Mouse (Mus musculus): ENCODE measurements around the gene Gm10799. TPM values are rescaled to one million over a fixed set of nuclear protein-coding genes. Genes with fewer than 3 reads are reported as not detected.
"Not testable (repeated sequence)": the region's sequence is repeated elsewhere in the genome, so short reads cannot be mapped to it uniquely, and the experiment has no call there.

Gene Gm10799
- not detected in 2 replicates for polyA plus RNA-seq (2014; fragmentation: Nextera tagmentation; extraction: Ambion mirVana)

- not testable (repeated sequence) for H3K9me3 ChIP-seq (ENCODE audit: control insufficient read depth, low read length); DNase-seq (ENCODE audit: low spot score); H3K4me3 ChIP-seq (ENCODE audit: low read depth, low read length); ATAC-seq (replicated peaks; ENCODE audit: low FRiP score); H3K36me3 ChIP-seq (ENCODE audit: control insufficient read depth, insufficient read depth, low read length); H3K27ac ChIP-seq (ENCODE audit: low read depth, low read length); H3K9ac ChIP-seq (ENCODE audit: low read depth, low read length); H3K4me2 ChIP-seq; H3K4me1 ChIP-seq (replicated peaks; ENCODE audit: control insufficient read depth, insufficient read depth, low read length); H3K27me3 ChIP-seq (replicated peaks; ENCODE audit: control insufficient read depth, insufficient read depth, low read length)
- WGBS: 62% methylated on average over 7 of the region's 7 CpGs
Measured at GRCm38 (mm10) chr2:104068450-104068849, at the start of gene Gm10799. Gene Gm10799 (minus strand): TSS chr2:104068550.

- not testable (repeated sequence) for H3K27ac ChIP-seq (ENCODE audit: low read depth, low read length); H3K36me3 ChIP-seq (ENCODE audit: control insufficient read depth, insufficient read depth, low read length); H3K4me2 ChIP-seq; DNase-seq (ENCODE audit: low spot score); H3K4me3 ChIP-seq (ENCODE audit: low read depth, low read length); ATAC-seq (replicated peaks; ENCODE audit: low FRiP score); H3K27me3 ChIP-seq (replicated peaks; ENCODE audit: control insufficient read depth, insufficient read depth, low read length); H3K9ac ChIP-seq (ENCODE audit: low read depth, low read length); H3K9me3 ChIP-seq (ENCODE audit: control insufficient read depth, low read length)
- peaks cover 20% of the 10 kb centered on the region for H3K4me1 ChIP-seq (replicated peaks; ENCODE audit: control insufficient read depth, insufficient read depth, low read length)
Measured at GRCm38 (mm10) chr2:104117173-104117572, 48.8 kb upstream of the Gm10799 start.

DNA sequence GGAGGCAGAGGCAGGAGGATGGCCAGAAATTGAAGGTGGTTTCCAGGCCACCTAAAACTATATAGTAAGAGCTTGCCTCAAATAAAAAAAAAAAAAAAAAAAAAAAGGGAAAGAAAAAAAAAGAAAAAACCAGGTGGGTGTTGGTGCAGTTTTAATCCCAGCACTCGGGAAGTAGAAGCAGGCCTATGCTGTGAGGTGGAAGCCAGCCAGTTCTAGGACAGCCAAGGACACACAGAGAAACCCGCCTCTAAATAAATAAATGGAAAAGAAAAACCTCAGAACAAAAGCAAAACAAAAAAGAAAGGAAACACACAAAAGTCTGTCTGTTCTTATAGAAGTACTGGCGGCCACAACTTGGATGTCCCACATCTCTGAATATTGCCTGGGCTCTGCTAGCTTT, 46.5 kb upstream of the Gm10799 start:
- no peak for ATAC-seq (replicated peaks; ENCODE audit: low FRiP score)
- no peak for DNase-seq (ENCODE audit: low spot score)
- 87% methylated on average over 3 of the region's 3 CpGs for WGBS

DNA sequence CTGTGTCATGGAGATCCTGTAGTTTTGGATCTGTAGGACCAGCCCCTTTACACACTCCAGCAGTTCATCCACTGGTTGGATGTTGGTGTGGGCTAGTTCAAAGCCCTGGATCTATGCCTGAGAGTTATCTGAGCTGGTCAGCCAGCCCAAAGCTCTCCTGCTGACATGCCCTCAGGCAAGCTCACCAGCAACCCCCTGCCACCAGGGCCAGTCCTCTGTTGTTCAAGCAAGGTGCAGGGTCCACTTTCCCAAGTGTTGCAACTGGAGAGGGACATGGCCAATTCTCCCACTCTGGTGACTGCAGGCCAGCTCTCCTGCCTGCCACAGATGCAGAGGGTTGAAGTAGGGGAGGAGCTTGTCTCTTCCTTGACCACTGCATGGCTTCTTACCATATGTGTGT, 45.2 kb upstream of the Gm10799 start:
- H3K9ac ChIP-seq (ENCODE audit: low read depth, low read length); H3K36me3 ChIP-seq (ENCODE audit: control insufficient read depth, insufficient read depth, low read length); H3K27ac ChIP-seq (ENCODE audit: low read depth, low read length); DNase-seq (ENCODE audit: low spot score); H3K4me2 ChIP-seq; H3K27me3 ChIP-seq (replicated peaks; ENCODE audit: control insufficient read depth, insufficient read depth, low read length); H3K4me3 ChIP-seq (ENCODE audit: low read depth, low read length); H3K9me3 ChIP-seq (ENCODE audit: control insufficient read depth, low read length): not testable (repeated sequence)
- ATAC-seq (replicated peaks; ENCODE audit: low FRiP score): peak; percentile 52
- peaks cover 11% of the 10 kb centered on the region for H3K4me1 ChIP-seq (replicated peaks; ENCODE audit: control insufficient read depth, insufficient read depth, low read length)

More for the DNA sequence above, 46.5 kb upstream of the Gm10799 start:
- Histone ChIP-seq H3K9me3 (ENCODE audit: control insufficient read depth, low read length) (no peaks in the 10 kb centered on the region), H3K27me3 (replicated peaks; ENCODE audit: control insufficient read depth, insufficient read depth, low read length) (no peaks in the 10 kb centered on the region), H3K4me2 (no peak overlapping the region), H3K4me3 (ENCODE audit: low read depth, low read length) (no peak overlapping the region), H3K27ac (ENCODE audit: low read depth, low read length) (no peak overlapping the region), H3K9ac (ENCODE audit: low read depth, low read length) (no peak overlapping the region), H3K4me1 (replicated peaks; ENCODE audit: control insufficient read depth, insufficient read depth, low read length) (peaks cover 3% of the 10 kb centered on the region), H3K36me3 (ENCODE audit: control insufficient read depth, insufficient read depth, low read length) (no peaks in the 10 kb centered on the region)

DNA sequence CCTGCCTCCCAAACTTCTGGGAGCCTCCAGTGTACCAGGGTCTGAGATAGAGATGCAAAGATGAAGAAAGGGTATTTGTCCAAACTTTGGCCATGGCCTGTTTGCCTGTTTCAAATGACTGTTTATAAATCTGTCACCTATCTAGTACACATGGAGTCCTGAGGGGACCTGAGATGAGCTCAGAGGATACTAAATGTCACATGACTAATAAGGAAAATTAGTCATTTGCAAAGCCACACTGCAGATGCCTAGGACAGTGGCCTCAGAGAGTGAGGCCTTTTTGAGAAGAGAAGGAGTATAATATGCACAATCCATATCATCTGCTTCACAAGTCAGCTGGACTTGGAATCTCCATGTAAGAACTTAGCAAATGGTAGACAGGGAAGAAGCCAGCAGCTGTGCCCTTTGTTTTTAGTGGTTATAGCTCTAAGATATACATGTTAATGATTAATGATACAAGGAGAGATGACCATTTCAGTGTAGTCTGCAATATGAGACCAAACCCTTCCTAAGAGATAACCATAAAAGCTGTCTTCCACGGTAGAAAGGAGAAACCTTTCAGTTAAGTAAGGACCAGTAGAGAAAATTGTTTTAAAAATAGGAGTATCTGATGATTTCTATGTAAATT, 42.9 kb upstream of the Gm10799 start:
- DNase-seq (ENCODE audit: low spot score); ATAC-seq (replicated peaks; ENCODE audit: low FRiP score); H3K4me2 ChIP-seq; H3K27ac ChIP-seq (ENCODE audit: low read depth, low read length); H3K9ac ChIP-seq (ENCODE audit: low read depth, low read length); H3K27me3 ChIP-seq (replicated peaks; ENCODE audit: control insufficient read depth, insufficient read depth, low read length); H3K36me3 ChIP-seq (ENCODE audit: control insufficient read depth, insufficient read depth, low read length); H3K4me3 ChIP-seq (ENCODE audit: low read depth, low read length); H3K9me3 ChIP-seq (ENCODE audit: control insufficient read depth, low read length): not testable (repeated sequence)
- WGBS: no CpG with 5 or more reads among the region's 1 CpGs
- H3K4me1 ChIP-seq (replicated peaks; ENCODE audit: control insufficient read depth, insufficient read depth, low read length): peaks cover 13% of the 10 kb centered on the region

DNA sequence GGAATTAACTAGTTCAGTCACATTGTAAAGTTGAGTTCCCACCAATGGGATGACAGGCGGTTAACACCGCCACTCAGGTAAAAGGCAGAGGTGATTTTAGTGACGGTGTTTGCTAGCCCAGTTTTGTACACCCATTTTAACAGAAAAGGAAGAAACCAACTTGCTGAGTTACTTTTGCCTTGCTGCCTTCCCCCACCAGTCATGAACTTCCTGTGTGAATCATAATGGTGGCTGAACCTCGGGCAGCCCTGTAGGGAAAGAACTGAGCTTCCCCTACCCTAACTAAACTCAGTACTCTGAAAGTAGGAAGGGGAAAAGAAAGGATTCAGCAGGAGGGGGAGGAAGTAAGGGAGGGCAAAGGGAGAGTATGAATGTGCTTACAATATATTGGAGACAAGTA, 41.7 kb upstream of the Gm10799 start:
- no peak for DNase-seq (ENCODE audit: low spot score)
- peaks cover 16% of the 10 kb centered on the region for H3K4me1 ChIP-seq (replicated peaks; ENCODE audit: control insufficient read depth, insufficient read depth, low read length)
- no peak overlapping the region for H3K4me3 ChIP-seq (ENCODE audit: low read depth, low read length)
- no peaks in the 10 kb centered on the region for H3K9me3 ChIP-seq (ENCODE audit: control insufficient read depth, low read length)
- no peaks in the 10 kb centered on the region for H3K36me3 ChIP-seq (ENCODE audit: control insufficient read depth, insufficient read depth, low read length)
- ATAC-seq (replicated peaks; ENCODE audit: low FRiP score): no peak
- no peak overlapping the region for H3K4me2 ChIP-seq
- H3K9ac ChIP-seq (ENCODE audit: low read depth, low read length): no peak overlapping the region
- peak overlapping the region; percentile 55 for H3K27ac ChIP-seq (ENCODE audit: low read depth, low read length)
- no peaks in the 10 kb centered on the region for H3K27me3 ChIP-seq (replicated peaks; ENCODE audit: control insufficient read depth, insufficient read depth, low read length)
- 71% methylated on average over 4 of the region's 4 CpGs for WGBS

DNA sequence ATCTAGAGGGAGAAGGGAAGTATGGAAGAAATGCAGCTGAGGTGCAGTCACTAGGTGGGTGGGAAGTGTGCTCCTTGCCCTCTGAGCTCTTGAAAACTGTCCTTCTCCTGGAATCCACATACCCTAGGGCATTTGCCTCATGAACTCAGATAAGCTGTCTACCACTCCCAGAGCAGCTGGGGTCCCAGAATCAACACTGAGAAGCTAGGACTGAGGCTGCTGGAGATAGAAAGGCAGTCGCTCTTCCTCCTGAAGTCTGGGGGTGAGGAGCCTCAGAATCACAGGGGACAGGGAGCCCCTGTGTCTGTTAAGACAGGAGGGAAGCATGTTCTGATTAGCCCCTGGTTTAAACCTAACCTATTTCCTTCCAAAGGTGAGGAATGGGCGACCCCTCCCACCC, 41.2 kb upstream of the Gm10799 start:
- 35% methylated on average over 2 of the region's 2 CpGs for WGBS
- Histone ChIP-seq H3K27me3 (replicated peaks; ENCODE audit: control insufficient read depth, insufficient read depth, low read length) (no peaks in the 10 kb centered on the region), H3K4me2 (no peak overlapping the region), H3K9ac (ENCODE audit: low read depth, low read length) (0 out of 2 replicates have a peak overlapping the region, but pooled peaks have one; percentile 39), H3K36me3 (ENCODE audit: control insufficient read depth, insufficient read depth, low read length) (no peaks in the 10 kb centered on the region), H3K4me3 (ENCODE audit: low read depth, low read length) (no peak overlapping the region), H3K27ac (ENCODE audit: low read depth, low read length) (peak overlapping the region; percentile 55), H3K9me3 (ENCODE audit: control insufficient read depth, low read length) (no peaks in the 10 kb centered on the region), H3K4me1 (replicated peaks; ENCODE audit: control insufficient read depth, insufficient read depth, low read length) (peaks cover 16% of the 10 kb centered on the region)
- peak; percentile 46; the same call in 1 of the 2 replicates for ATAC-seq (replicated peaks; ENCODE audit: low FRiP score)
- no peak for DNase-seq (ENCODE audit: low spot score)

- 80% methylated on average over 2 of the region's 2 CpGs for WGBS
- H3K27ac ChIP-seq (ENCODE audit: low read depth, low read length): peak overlapping the region; percentile 55; the same call in 1 of the 2 replicates
- H3K36me3 ChIP-seq (ENCODE audit: control insufficient read depth, insufficient read depth, low read length); DNase-seq (ENCODE audit: low spot score); ATAC-seq (replicated peaks; ENCODE audit: low FRiP score); H3K4me2 ChIP-seq; H3K27me3 ChIP-seq (replicated peaks; ENCODE audit: control insufficient read depth, insufficient read depth, low read length); H3K9me3 ChIP-seq (ENCODE audit: control insufficient read depth, low read length); H3K9ac ChIP-seq (ENCODE audit: low read depth, low read length); H3K4me3 ChIP-seq (ENCODE audit: low read depth, low read length): not testable (repeated sequence)
- H3K4me1 ChIP-seq (replicated peaks; ENCODE audit: control insufficient read depth, insufficient read depth, low read length): peaks cover 16% of the 10 kb centered on the region
Measured at GRCm38 (mm10) chr2:104109021-104109420, 40.7 kb upstream of the Gm10799 start.

- H3K4me2 ChIP-seq: no peak overlapping the region
- no peak overlapping the region for H3K9ac ChIP-seq (ENCODE audit: low read depth, low read length)
- 79% methylated on average over 6 of the region's 6 CpGs for WGBS
- DNase-seq (ENCODE audit: low spot score) (no peak), ATAC-seq (replicated peaks; ENCODE audit: low FRiP score) (no peak)
- peaks cover 21% of the 10 kb centered on the region for H3K4me1 ChIP-seq (replicated peaks; ENCODE audit: control insufficient read depth, insufficient read depth, low read length)
- H3K4me3 ChIP-seq (ENCODE audit: low read depth, low read length): no peak overlapping the region
- no peaks in the 10 kb centered on the region for H3K27me3 ChIP-seq (replicated peaks; ENCODE audit: control insufficient read depth, insufficient read depth, low read length)
- no peaks in the 10 kb centered on the region for H3K36me3 ChIP-seq (ENCODE audit: control insufficient read depth, insufficient read depth, low read length)
- H3K9me3 ChIP-seq (ENCODE audit: control insufficient read depth, low read length): no peaks in the 10 kb centered on the region
- H3K27ac ChIP-seq (ENCODE audit: low read depth, low read length): no peak overlapping the region
Measured at GRCm38 (mm10) chr2:104104800-104105199, 36.5 kb upstream of the Gm10799 start.
